In the genomic region with DNA sequence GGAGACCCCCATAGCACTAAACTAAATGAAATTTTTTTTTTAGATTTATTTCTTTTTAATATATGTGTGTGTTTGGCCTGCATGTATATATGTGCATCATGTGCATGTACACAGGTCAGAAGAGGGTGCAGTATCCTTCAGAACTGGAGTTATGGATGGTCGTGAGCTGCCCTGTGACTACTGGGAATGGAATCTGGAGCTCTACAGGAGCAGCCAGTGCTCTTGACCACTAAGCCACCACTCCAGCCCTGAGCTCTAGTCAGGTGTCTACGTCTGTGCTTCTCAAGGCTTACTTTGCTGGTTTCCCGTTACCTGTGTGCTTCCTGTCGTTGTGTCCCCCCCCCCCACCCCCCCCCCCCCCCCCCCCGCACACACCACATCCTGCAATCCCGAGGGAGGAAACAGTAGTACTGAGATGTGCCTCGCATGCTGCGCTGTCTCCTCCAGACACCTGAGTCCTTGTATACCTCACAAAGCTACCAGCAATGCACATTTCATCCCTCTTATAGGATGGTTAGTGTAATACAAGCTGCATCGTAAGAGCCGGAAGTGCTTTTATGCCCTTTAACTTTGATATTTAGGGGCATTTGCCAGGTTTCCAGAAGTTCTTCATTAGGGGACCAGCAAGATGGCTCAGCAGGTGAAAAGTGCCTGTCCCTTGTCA, we compare ENCODE assay signal across 22 mouse cellular contexts.
DNase-seq lines count a peak whose midpoint lies in the region; ATAC-seq and TF ChIP-seq lines count a peak whose summit lies in the region.
"Had no signal": no experiment of that assay in that cellular context is flagged by ENCODE, and none has a peak within 500 bp of the region (broad histone marks: within the 10 kb centered on the region; RNA-seq: fewer than 3 reads in every experiment).

No protein-coding gene starts in this region.

- no peaks in the 10 kb centered on the region for H3K27me3 ChIP-seq in lung, postnatal 0 days (replicated peaks; ENCODE audit: insufficient read depth, low read length)
- H3K27me3 ChIP-seq: embryonic facial prominence, embryonic 15.5 days; heart, embryonic 15.5 days had no signal

- no peaks in the 10 kb centered on the region for H3K36me3 ChIP-seq in lung, postnatal 0 days (ENCODE audit: insufficient read depth, low read length)
- H3K36me3 ChIP-seq: embryonic facial prominence, embryonic 15.5 days had no signal

- no peaks in the 10 kb centered on the region for H3K9me3 ChIP-seq in lung, postnatal 0 days (ENCODE audit: low read length)
- H3K9me3 ChIP-seq: embryonic facial prominence, embryonic 15.5 days; forebrain, embryonic 10.5 days; heart, embryonic 10.5 days; heart, embryonic 15.5 days; hindbrain, embryonic 10.5 days had no signal

- ATAC-seq in lung, postnatal 0 days = peak; percentile 58
- ATAC-seq in CD4-positive, CD25-positive, alpha-beta regulatory T cell, adult 4 months = peak; percentile 82
- ATAC-seq: forebrain, embryonic 14.5 days had no signal

- no peak overlapping the region for H3K27ac ChIP-seq in lung, postnatal 0 days (ENCODE audit: low read length)
- H3K27ac ChIP-seq: embryonic facial prominence, embryonic 15.5 days; forebrain, embryonic 10.5 days; heart, embryonic 10.5 days; heart, embryonic 15.5 days; hindbrain, embryonic 10.5 days; hindbrain, embryonic 14.5 days had no signal

- 56% methylated on average over 9 of the region's 10 CpGs for WGBS in lung, postnatal 0 days
- WGBS in lung, adult 2 months = 53% methylated on average over 5 of the region's 10 CpGs

- no peak for TF ChIP-seq POLR2A in lung, adult 2 months (IDR thresholded peaks at IDR 0.05; ENCODE audit: borderline replicate concordance, extremely low read depth, low read depth, low read length)

- TF ChIP-seq EP300 in lung, postnatal 0 days (IDR thresholded peaks at IDR 0.05) = no peak

- peak; percentile 49 for DNase-seq in lung, postnatal 0 days (ENCODE audit: low spot score)
- no peak for DNase-seq in lung, adult 2 months
- peak; percentile 46 for DNase-seq in induced T-regulatory cell, adult 2 months (ENCODE audit: low read depth)
- DNase-seq in urinary bladder, adult 2 months (ENCODE audit: low spot score) = no peak
- DNase-seq in spleen, postnatal 36 days (ENCODE audit: low spot score in 2 of 2) = no peak
- no peak for DNase-seq in frontal cortex, postnatal 36 days (ENCODE audit: low spot score in 2 of 2)
- DNase-seq: adrenal gland, adult 8-10 months; adrenal gland, postnatal 36 days; cerebellum, adult 8-10 months; cerebellum, postnatal 14 days; embryo, embryonic 11 days; gastrocnemius, postnatal 10 days; heart, adult 18-20 months had no signal

- no peak overlapping the region for H3K4me2 ChIP-seq in lung, postnatal 0 days (replicated peaks; ENCODE audit: low read depth, low read length)
- H3K4me2 ChIP-seq: embryonic facial prominence, embryonic 15.5 days; heart, embryonic 15.5 days; hindbrain, embryonic 14.5 days had no signal

- peaks cover 6% of the 10 kb centered on the region; the same call in 1 of the 2 replicates for H3K4me1 ChIP-seq in lung, postnatal 0 days (ENCODE audit: insufficient read depth, low read depth, low read length)
- H3K4me1 ChIP-seq in lung, adult 2 months (ENCODE audit: control insufficient read depth, insufficient read depth, low read length) = no peaks in the 10 kb centered on the region

- TF ChIP-seq CTCF in lung, postnatal 0 days (IDR thresholded peaks at IDR 0.05) = no peak
- no peak for TF ChIP-seq CTCF in lung, adult 2 months (IDR thresholded peaks at IDR 0.05; ENCODE audit: insufficient read depth, low read length)

- H3K4me3 ChIP-seq in lung, postnatal 0 days (ENCODE audit: low read depth, low read length) = no peak overlapping the region
- no peak overlapping the region for H3K4me3 ChIP-seq in lung, adult 2 months (replicated peaks; ENCODE audit: extremely low read depth, low read depth, low read length)
- H3K4me3 ChIP-seq: embryonic facial prominence, embryonic 15.5 days; erythroblast, embryonic 14.5 days; forebrain, embryonic 10.5 days; heart, embryonic 10.5 days; heart, embryonic 15.5 days; hindbrain, embryonic 10.5 days had no signal

- H3K9ac ChIP-seq in lung, postnatal 0 days (replicated peaks; ENCODE audit: low read depth) = no peak overlapping the region
- H3K9ac ChIP-seq: embryonic facial prominence, embryonic 15.5 days; heart, embryonic 15.5 days; hindbrain, embryonic 14.5 days had no signal

Comparison
In these comparisons a context has a peak if more than half of its experiments do, and no peak if none do; other contexts are left out.
1. DNase-seq: peak in lung, postnatal 0 days (single experiment) and induced T-regulatory cell, adult 2 months (single experiment); none in lung, adult 2 months (single experiment), urinary bladder, adult 2 months (single experiment), spleen, postnatal 36 days (0 of 2) and frontal cortex, postnatal 36 days (0 of 2).